Mouse (Mus musculus) ES-Bruce4 (cell line): ENCODE results near the gene Eif6. TPM values are rescaled to one million over a fixed set of nuclear protein-coding genes. Genes with fewer than 3 reads are reported as not detected.

ENCODE experiments used
- H3K27ac ChIP-seq: 2 replicates; pipeline ENCODE4 v1.5.1; 2012; ENCODE audit warnings: low read length, inconsistent platforms; ENCODE audit not compliant: insufficient read depth
- H3K27me3 ChIP-seq: 2 replicates; pipeline ENCODE4 v1.6.1; 2012; ENCODE audit warnings: mild to moderate bottlenecking, low read length, inconsistent platforms; ENCODE audit not compliant: control insufficient read depth, poor library complexity, insufficient read depth, severe bottlenecking
- H3K36me3 ChIP-seq: 2 replicates; pipeline ENCODE4 v1.6.1; 2012; ENCODE audit warnings: inconsistent platforms, mild to moderate bottlenecking, low read length, moderate library complexity; ENCODE audit not compliant: control insufficient read depth, poor library complexity, insufficient read depth, severe bottlenecking
- H3K4me1 ChIP-seq: one replicate; pipeline ENCODE4 v1.8.1; 2011; ENCODE audit warnings: low read length; ENCODE audit not compliant: control insufficient read depth, insufficient read depth
- H3K4me3 ChIP-seq: 2 replicates; pipeline ENCODE4 v1.5.1; 2011; ENCODE audit warnings: low read depth, mild to moderate bottlenecking, low read length
- H3K9ac ChIP-seq: 2 replicates; pipeline ENCODE4 v1.6.1; 2012; ENCODE audit warnings: low read depth, mild to moderate bottlenecking, inconsistent platforms; ENCODE audit not compliant: poor library complexity, severe bottlenecking
- H3K9me3 ChIP-seq: replicated peaks from 2 replicates; pipeline ENCODE4 v1.6.1; 2012; ENCODE audit warnings: mild to moderate bottlenecking, low read length, inconsistent platforms; ENCODE audit not compliant: control insufficient read depth, poor library complexity, insufficient read depth, severe bottlenecking
- CTCF ChIP-seq: IDR thresholded peaks from one replicate; pipeline ENCODE4 v1.8.1; 2011; ENCODE audit warnings: low read depth, low read length
- EP300 ChIP-seq: IDR thresholded peaks from 2 replicates; pipeline ENCODE4 v1.6.1; 2011; ENCODE audit warnings: low read depth, low read length; ENCODE audit not compliant: insufficient read depth
- POLR2A ChIP-seq: IDR thresholded peaks from one replicate; pipeline ENCODE4 v1.8.1; 2011; ENCODE audit warnings: low read length; ENCODE audit not compliant: insufficient read depth
- polyA plus RNA-seq: library from polyadenylated mRNA; stranded (reverse); fragments of >200 nt; gene quantifications from 2 replicates; pipeline ENCODE4 v1.2.4, GENCODE M21; 2011; ENCODE audit warnings: low read depth; ENCODE audit not compliant: missing spikeins, insufficient read depth, insufficient read length

The Eif6 gene
- polyA plus RNA-seq, 1 experiment = 92.4 TPM

- H3K4me1 ChIP-seq = peaks cover 6% of the 10 kb centered on the region
- peaks cover 25% of the 10 kb centered on the region for H3K36me3 ChIP-seq
- H3K4me3 ChIP-seq = peak within 1 kb of the TSS; percentile 67
- peak within 1 kb of the TSS; percentile 36 for H3K9ac ChIP-seq
- no peaks in the 10 kb centered on the region for H3K9me3 ChIP-seq
- TF ChIP-seq EP300 = no peak
- TF ChIP-seq CTCF = no peak
- no peak for TF ChIP-seq POLR2A
- H3K27me3 ChIP-seq = no peaks in the 10 kb centered on the region
- H3K27ac ChIP-seq = peak within 1 kb of the TSS; percentile 51
These were observed 7.5 kb downstream of the Eif6 start, which contains the start of gene BC029722 for GRCm38 (mm10) chr2:155819392-155819448. TSS of gene BC029722 (minus strand) at chr2:155819426.

- Histone ChIP-seq H3K9ac (peak overlapping the region; percentile 36), H3K36me3 (peaks cover 25% of the 10 kb centered on the region), H3K27ac (no peak overlapping the region), H3K4me3 (peak overlapping the region; percentile 67), H3K4me1 (peaks cover 6% of the 10 kb centered on the region), H3K9me3 (no peaks in the 10 kb centered on the region), H3K27me3 (no peaks in the 10 kb centered on the region)
- TF ChIP-seq POLR2A (peak; percentile 63), EP300 (0 out of 2 replicates have a peak, but pooled peaks have one; percentile 14), CTCF (no peak)
These were observed 7.9 kb downstream of the Eif6 start for GRCm38 (mm10) chr2:155818596-155819391.

GRCm38 (mm10) chr2:155817301-155818245 is 9.2 kb downstream of the Eif6 start:
- Histone ChIP-seq H3K27me3 (no peaks in the 10 kb centered on the region), H3K9me3 (no peaks in the 10 kb centered on the region), H3K27ac (no peak overlapping the region), H3K9ac (no peak overlapping the region), H3K4me1 (peaks cover 6% of the 10 kb centered on the region), H3K4me3 (no peak overlapping the region), H3K36me3 (peaks cover 15% of the 10 kb centered on the region)
- TF ChIP-seq CTCF (no peak), POLR2A (no peak), EP300 (no peak)

GRCm38 (mm10) chr2:155816179-155816578 is 10.5 kb downstream of the Eif6 start:
- H3K4me1 ChIP-seq = peaks cover 6% of the 10 kb centered on the region
- H3K36me3 ChIP-seq = peaks cover 4% of the 10 kb centered on the region
- no peak overlapping the region for H3K4me3 ChIP-seq
- no peak for TF ChIP-seq POLR2A
- TF ChIP-seq EP300 = no peak
- no peak for TF ChIP-seq CTCF
- H3K27me3 ChIP-seq = no peaks in the 10 kb centered on the region
- no peak overlapping the region for H3K9ac ChIP-seq
- no peaks in the 10 kb centered on the region for H3K9me3 ChIP-seq
- H3K27ac ChIP-seq = no peak overlapping the region

- Histone ChIP-seq H3K27ac (no peak overlapping the region), H3K4me1 (peaks cover 5% of the 10 kb centered on the region), H3K27me3 (no peaks in the 10 kb centered on the region), H3K36me3 (no peaks in the 10 kb centered on the region), H3K4me3 (no peak overlapping the region), H3K9ac (no peak overlapping the region), H3K9me3 (no peaks in the 10 kb centered on the region)
- TF ChIP-seq POLR2A (no peak), EP300 (no peak), CTCF (no peak)
These were observed 11.9 kb downstream of the Eif6 start for GRCm38 (mm10) chr2:155814829-155815228.

- H3K9me3 ChIP-seq = no peaks in the 10 kb centered on the region
- TF ChIP-seq CTCF (no peak), EP300 (no peak), POLR2A (no peak)
- no peaks in the 10 kb centered on the region for H3K4me1 ChIP-seq
- H3K9ac ChIP-seq = peak overlapping the region; percentile 34; the same call in 1 of the 2 replicates
- H3K36me3 ChIP-seq = no peaks in the 10 kb centered on the region
- 0 out of 2 replicates have a peak overlapping the region, but pooled peaks have one; percentile 18 for H3K27ac ChIP-seq
- H3K27me3 ChIP-seq = no peaks in the 10 kb centered on the region
- H3K4me3 ChIP-seq = peak overlapping the region; percentile 12; the same call in 1 of the 2 replicates
These were observed 14.1 kb downstream of the Eif6 start for GRCm38 (mm10) chr2:155812637-155813036.
